Mouse (Mus musculus): ENCODE measurements at regions not wholly inside any gene's neighbourhood (a gene's known extent, or its start where the extent isn't known, plus 50 kb on each side); places are given as distances from the start of the nearest gene placed in this dataset.

- H3K27ac ChIP-seq, result no peak overlapping the region
- 37% methylated on average over 4 of the region's 4 CpGs for WGBS
- H3K4me1 ChIP-seq (replicated peaks; ENCODE audit: control insufficient read depth, insufficient read depth, low read length), result no peaks in the 10 kb centered on the region
- no peak overlapping the region for H3K4me3 ChIP-seq (replicated peaks; ENCODE audit: low read length)
- no peak overlapping the region for H3K9ac ChIP-seq
- H3K36me3 ChIP-seq (replicated peaks; ENCODE audit: control insufficient read depth, insufficient read depth), result no peaks in the 10 kb centered on the region
- ATAC-seq (ENCODE audit: low FRiP score), result no peak
- no peak for DNase-seq (ENCODE audit: low spot score)
- H3K27me3 ChIP-seq (ENCODE audit: control insufficient read depth, insufficient read depth, low read length), result no peaks in the 10 kb centered on the region
- no peak overlapping the region for H3K4me2 ChIP-seq (replicated peaks)
- no peaks in the 10 kb centered on the region for H3K9me3 ChIP-seq (ENCODE audit: control insufficient read depth, low read length)
Observed at GRCm38 (mm10) chr7:136294445-136294844, 578.3 kb upstream of the Mki67 start.

- H3K9me3 ChIP-seq (ENCODE audit: control insufficient read depth, low read length), result no peaks in the 10 kb centered on the region
- H3K4me2 ChIP-seq (replicated peaks), result no peak overlapping the region
- H3K9ac ChIP-seq, result no peak overlapping the region
- no peak overlapping the region for H3K4me3 ChIP-seq (replicated peaks; ENCODE audit: low read length)
- no peaks in the 10 kb centered on the region for H3K4me1 ChIP-seq (replicated peaks; ENCODE audit: control insufficient read depth, insufficient read depth, low read length)
- H3K27ac ChIP-seq, result no peak overlapping the region
- no peaks in the 10 kb centered on the region for H3K36me3 ChIP-seq (replicated peaks; ENCODE audit: control insufficient read depth, insufficient read depth)
- no peak for ATAC-seq (ENCODE audit: low FRiP score)
- 74% methylated on average over 2 of the region's 2 CpGs for WGBS
- DNase-seq (ENCODE audit: low spot score), result no peak
- H3K27me3 ChIP-seq (ENCODE audit: control insufficient read depth, insufficient read depth, low read length), result no peaks in the 10 kb centered on the region
Observed at GRCm38 (mm10) chr7:136297901-136298513, 581.8 kb upstream of the Mki67 start.

GRCm38 (mm10) chr7:136306137-136306536 lies 588.3 kb upstream of the Mgmt start:
- ATAC-seq (ENCODE audit: low FRiP score) (no peak), DNase-seq (ENCODE audit: low spot score) (no peak)
- H3K36me3 ChIP-seq (replicated peaks; ENCODE audit: control insufficient read depth, insufficient read depth), result no peaks in the 10 kb centered on the region
- 77% methylated on average over 4 of the region's 4 CpGs for WGBS
- H3K27me3 ChIP-seq (ENCODE audit: control insufficient read depth, insufficient read depth, low read length), result no peaks in the 10 kb centered on the region
- H3K4me3 ChIP-seq (replicated peaks; ENCODE audit: low read length), result no peak overlapping the region
- no peak overlapping the region for H3K27ac ChIP-seq
- H3K4me2 ChIP-seq (replicated peaks), result no peak overlapping the region
- H3K4me1 ChIP-seq (replicated peaks; ENCODE audit: control insufficient read depth, insufficient read depth, low read length), result no peaks in the 10 kb centered on the region
- H3K9ac ChIP-seq, result no peak overlapping the region
- H3K9me3 ChIP-seq (ENCODE audit: control insufficient read depth, low read length), result no peaks in the 10 kb centered on the region

- H3K27ac ChIP-seq, result no peak overlapping the region
Observed at GRCm38 (mm10) chr7:136308765-136309164, 585.6 kb upstream of the Mgmt start.

GRCm38 (mm10) chr7:136327281-136327680 lies 567.1 kb upstream of the Mgmt start:
- no peaks in the 10 kb centered on the region for H3K9me3 ChIP-seq (ENCODE audit: control insufficient read depth, low read length)
- H3K27me3 ChIP-seq (ENCODE audit: control insufficient read depth, insufficient read depth, low read length), result no peaks in the 10 kb centered on the region
- no peak overlapping the region for H3K9ac ChIP-seq
- no peak for DNase-seq (ENCODE audit: low spot score)
- no peak overlapping the region for H3K4me3 ChIP-seq (replicated peaks; ENCODE audit: low read length)
- ATAC-seq (ENCODE audit: low FRiP score), result no peak
- 88% methylated on average over 4 of the region's 4 CpGs for WGBS
- no peak overlapping the region for H3K27ac ChIP-seq
- H3K36me3 ChIP-seq (replicated peaks; ENCODE audit: control insufficient read depth, insufficient read depth), result no peaks in the 10 kb centered on the region
- no peaks in the 10 kb centered on the region for H3K4me1 ChIP-seq (replicated peaks; ENCODE audit: control insufficient read depth, insufficient read depth, low read length)
- no peak overlapping the region for H3K4me2 ChIP-seq (replicated peaks)

More at GRCm38 (mm10) chr7:136308765-136309164, 585.6 kb upstream of the Mgmt start:
- Histone ChIP-seq H3K36me3 (replicated peaks; ENCODE audit: control insufficient read depth, insufficient read depth) (no peaks in the 10 kb centered on the region), H3K4me1 (replicated peaks; ENCODE audit: control insufficient read depth, insufficient read depth, low read length) (no peaks in the 10 kb centered on the region), H3K9ac (no peak overlapping the region), H3K27me3 (ENCODE audit: control insufficient read depth, insufficient read depth, low read length) (no peaks in the 10 kb centered on the region), H3K4me3 (replicated peaks; ENCODE audit: low read length) (no peak overlapping the region), H3K9me3 (ENCODE audit: control insufficient read depth, low read length) (no peaks in the 10 kb centered on the region), H3K4me2 (replicated peaks) (no peak overlapping the region)
- ATAC-seq (ENCODE audit: low FRiP score) (no peak), DNase-seq (ENCODE audit: low spot score) (no peak)

- H3K27me3 ChIP-seq (ENCODE audit: control insufficient read depth, insufficient read depth, low read length), result no peaks in the 10 kb centered on the region
- no peaks in the 10 kb centered on the region for H3K9me3 ChIP-seq (ENCODE audit: control insufficient read depth, low read length)
- H3K4me1 ChIP-seq (replicated peaks; ENCODE audit: control insufficient read depth, insufficient read depth, low read length), result no peaks in the 10 kb centered on the region
- DNase-seq (ENCODE audit: low spot score) (no peak), ATAC-seq (ENCODE audit: low FRiP score) (no peak)
- H3K27ac ChIP-seq, result no peak overlapping the region
- no peaks in the 10 kb centered on the region for H3K36me3 ChIP-seq (replicated peaks; ENCODE audit: control insufficient read depth, insufficient read depth)
- no peak overlapping the region for H3K4me2 ChIP-seq (replicated peaks)
- no peak overlapping the region for H3K4me3 ChIP-seq (replicated peaks; ENCODE audit: low read length)
- 51% methylated on average over 1 of the region's 1 CpGs for WGBS
- no peak overlapping the region for H3K9ac ChIP-seq
Observed at GRCm38 (mm10) chr7:136330431-136330830, 564.0 kb upstream of the Mgmt start.

- Histone ChIP-seq H3K27ac (no peak overlapping the region), H3K27me3 (ENCODE audit: control insufficient read depth, insufficient read depth, low read length) (no peaks in the 10 kb centered on the region), H3K36me3 (replicated peaks; ENCODE audit: control insufficient read depth, insufficient read depth) (no peaks in the 10 kb centered on the region), H3K9ac (no peak overlapping the region), H3K4me3 (replicated peaks; ENCODE audit: low read length) (no peak overlapping the region), H3K4me2 (replicated peaks) (no peak overlapping the region), H3K4me1 (replicated peaks; ENCODE audit: control insufficient read depth, insufficient read depth, low read length) (no peaks in the 10 kb centered on the region), H3K9me3 (ENCODE audit: control insufficient read depth, low read length) (no peaks in the 10 kb centered on the region)
- 55% methylated on average over 4 of the region's 4 CpGs for WGBS
- ATAC-seq (ENCODE audit: low FRiP score), result no peak
- no peak for DNase-seq (ENCODE audit: low spot score)
Observed at GRCm38 (mm10) chr7:136332805-136333204, 561.6 kb upstream of the Mgmt start.

- Histone ChIP-seq H3K4me3 (replicated peaks; ENCODE audit: low read length) (no peak overlapping the region), H3K9ac (no peak overlapping the region), H3K27ac (peak overlapping the region; percentile 73), H3K4me2 (replicated peaks) (no peak overlapping the region), H3K9me3 (ENCODE audit: control insufficient read depth, low read length) (no peaks in the 10 kb centered on the region), H3K4me1 (replicated peaks; ENCODE audit: control insufficient read depth, insufficient read depth, low read length) (peaks cover 18% of the 10 kb centered on the region), H3K27me3 (ENCODE audit: control insufficient read depth, insufficient read depth, low read length) (no peaks in the 10 kb centered on the region), H3K36me3 (replicated peaks; ENCODE audit: control insufficient read depth, insufficient read depth) (no peaks in the 10 kb centered on the region)
- DNase-seq (ENCODE audit: low spot score) (peak; percentile 45), ATAC-seq (ENCODE audit: low FRiP score) (no peak)
- 57% methylated on average over 16 of the region's 16 CpGs for WGBS
Observed at GRCm38 (mm10) chr7:136341599-136342210, 552.7 kb upstream of the Mgmt start.

GRCm38 (mm10) chr7:136342211-136342799 lies 552.1 kb upstream of the Mgmt start:
- H3K9ac ChIP-seq, result no peak overlapping the region
- no peaks in the 10 kb centered on the region for H3K27me3 ChIP-seq (ENCODE audit: control insufficient read depth, insufficient read depth, low read length)
- no peaks in the 10 kb centered on the region for H3K36me3 ChIP-seq (replicated peaks; ENCODE audit: control insufficient read depth, insufficient read depth)
- peak overlapping the region; percentile 73 for H3K27ac ChIP-seq
- no peak overlapping the region for H3K4me3 ChIP-seq (replicated peaks; ENCODE audit: low read length)
- peak; percentile 40; the same call in 1 of the 2 replicates for ATAC-seq (ENCODE audit: low FRiP score)
- H3K4me2 ChIP-seq (replicated peaks), result no peak overlapping the region
- 26% methylated on average over 10 of the region's 10 CpGs for WGBS
- peaks cover 18% of the 10 kb centered on the region for H3K4me1 ChIP-seq (replicated peaks; ENCODE audit: control insufficient read depth, insufficient read depth, low read length)
- H3K9me3 ChIP-seq (ENCODE audit: control insufficient read depth, low read length), result no peaks in the 10 kb centered on the region
- peak; percentile 46 for DNase-seq (ENCODE audit: low spot score)
